Mouse (Mus musculus): ENCODE measurements at regions not wholly inside any gene's neighbourhood (a gene's known extent, or its start where the extent isn't known, plus 50 kb on each side); places are given as distances from the start of the nearest gene placed in this dataset.

DNA sequence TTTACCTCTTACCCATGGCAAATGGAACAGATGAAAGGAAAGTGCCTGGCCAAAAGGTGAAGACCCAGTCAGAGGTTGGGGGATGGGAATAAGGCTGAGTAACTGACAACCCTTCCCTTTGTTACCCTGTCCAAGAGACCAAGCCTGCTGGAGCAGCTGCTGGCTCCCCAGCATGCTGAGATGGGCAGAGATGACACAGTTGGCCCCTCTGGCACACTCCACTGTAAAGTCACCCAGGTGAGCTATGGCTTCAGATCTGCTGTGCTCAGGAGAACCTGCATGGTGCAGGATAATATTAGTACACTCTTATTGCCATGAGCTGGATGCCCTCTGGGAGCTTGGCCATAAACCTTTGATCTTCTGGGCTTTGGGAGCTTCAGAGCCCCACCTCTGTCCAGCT, 100.3 kb downstream of the Cbln1 start:
- Histone ChIP-seq H3K9ac (ENCODE audit: low read depth, low read length) (no peak overlapping the region), H3K4me2 (no peak overlapping the region), H3K4me1 (ENCODE audit: control insufficient read depth, insufficient read depth, low read length) (no peaks in the 10 kb centered on the region), H3K36me3 (ENCODE audit: control insufficient read depth, insufficient read depth, low read length) (no peaks in the 10 kb centered on the region), H3K4me3 (ENCODE audit: low read depth, low read length) (no peak overlapping the region), H3K27me3 (ENCODE audit: control insufficient read depth, insufficient read depth, low read length) (no peaks in the 10 kb centered on the region), H3K27ac (ENCODE audit: low read depth, low read length) (no peak overlapping the region), H3K9me3 (replicated peaks; ENCODE audit: control insufficient read depth, low read length) (no peaks in the 10 kb centered on the region)
- no peak for ATAC-seq (replicated peaks; ENCODE audit: insufficient number of reproducible peaks, low FRiP score, low TSS enrichment)

DNA sequence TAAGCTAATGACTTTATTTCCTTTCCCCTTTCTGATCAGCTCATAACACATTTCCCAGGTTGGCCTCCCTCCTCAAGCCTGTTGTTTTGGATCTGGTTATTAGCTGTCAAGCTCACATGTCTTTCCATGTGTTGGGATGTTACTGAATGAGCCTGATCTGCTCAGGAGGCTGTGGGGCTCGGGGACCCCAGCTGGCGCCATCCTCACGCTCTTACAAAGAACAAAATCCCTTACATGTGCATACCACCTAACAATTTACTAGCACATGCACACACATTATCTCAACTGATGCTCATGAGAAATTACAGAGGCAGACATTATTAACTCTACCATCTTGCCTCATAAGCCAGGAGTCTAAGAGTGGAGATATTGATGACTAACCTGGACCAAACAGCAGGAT, 102.2 kb downstream of the Cbln1 start:
- Histone ChIP-seq H3K4me1 (ENCODE audit: control insufficient read depth, insufficient read depth, low read length) (no peaks in the 10 kb centered on the region), H3K4me2 (no peak overlapping the region), H3K36me3 (ENCODE audit: control insufficient read depth, insufficient read depth, low read length) (no peaks in the 10 kb centered on the region), H3K27me3 (ENCODE audit: control insufficient read depth, insufficient read depth, low read length) (no peaks in the 10 kb centered on the region), H3K9ac (ENCODE audit: low read depth, low read length) (no peak overlapping the region), H3K9me3 (replicated peaks; ENCODE audit: control insufficient read depth, low read length) (no peaks in the 10 kb centered on the region), H3K4me3 (ENCODE audit: low read depth, low read length) (no peak overlapping the region), H3K27ac (ENCODE audit: low read depth, low read length) (no peak overlapping the region)
- 82% methylated on average over 3 of the region's 3 CpGs for WGBS (ENCODE audit: insufficient replicate concordance)
- no peak for ATAC-seq (replicated peaks; ENCODE audit: insufficient number of reproducible peaks, low FRiP score, low TSS enrichment)

DNA sequence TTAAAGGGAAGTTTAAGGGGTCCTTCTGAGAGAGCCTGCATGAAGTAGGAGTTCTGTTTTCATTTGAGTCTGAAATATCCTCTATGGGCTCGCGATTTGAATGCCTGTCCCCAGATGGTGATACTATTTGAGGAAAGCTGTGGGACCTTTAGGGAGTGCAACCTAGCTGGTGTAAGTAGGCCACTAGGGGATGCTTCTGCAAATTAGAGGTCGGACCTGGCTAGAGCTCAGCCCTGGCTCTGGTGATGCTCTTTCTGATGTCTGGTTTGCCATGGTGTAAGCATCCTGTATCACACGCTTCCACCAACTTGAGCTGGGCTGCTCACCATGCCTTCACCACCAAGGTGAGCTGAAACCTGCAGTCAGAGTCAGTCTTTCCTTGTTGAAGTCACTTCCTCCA, 121.9 kb downstream of the Cbln1 start:
- H3K9me3 ChIP-seq (replicated peaks; ENCODE audit: control insufficient read depth, low read length) = no peaks in the 10 kb centered on the region
- no peak overlapping the region for H3K4me2 ChIP-seq
- H3K36me3 ChIP-seq (ENCODE audit: control insufficient read depth, insufficient read depth, low read length) = no peaks in the 10 kb centered on the region
- H3K27ac ChIP-seq (ENCODE audit: low read depth, low read length) = no peak overlapping the region
- no peaks in the 10 kb centered on the region for H3K4me1 ChIP-seq (ENCODE audit: control insufficient read depth, insufficient read depth, low read length)
- WGBS (ENCODE audit: insufficient replicate concordance) = 69% methylated on average over 4 of the region's 4 CpGs
- H3K27me3 ChIP-seq (ENCODE audit: control insufficient read depth, insufficient read depth, low read length) = no peaks in the 10 kb centered on the region
- no peak overlapping the region for H3K9ac ChIP-seq (ENCODE audit: low read depth, low read length)
- no peak overlapping the region for H3K4me3 ChIP-seq (ENCODE audit: low read depth, low read length)
- ATAC-seq (replicated peaks; ENCODE audit: insufficient number of reproducible peaks, low FRiP score, low TSS enrichment) = no peak

DNA sequence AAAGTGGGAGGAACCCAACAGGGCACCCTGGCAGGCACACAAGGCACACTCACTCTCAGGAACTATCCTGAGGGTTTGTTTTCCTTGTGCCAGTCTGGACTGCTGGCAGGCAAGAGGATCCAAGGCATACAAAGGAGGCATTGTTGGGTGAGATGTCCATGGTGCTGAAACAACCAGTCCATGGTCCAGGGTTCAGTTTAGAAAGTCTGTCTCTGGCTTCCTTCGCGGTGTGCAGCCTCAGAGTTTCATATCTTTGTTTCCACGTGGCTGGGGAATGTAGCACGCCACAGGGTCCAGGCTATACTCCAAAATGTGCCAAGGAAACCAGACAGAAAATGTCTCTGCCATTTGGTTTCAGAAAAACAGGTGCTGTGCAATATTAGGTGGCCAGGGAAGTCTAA, 122.6 kb downstream of the Cbln1 start:
- Histone ChIP-seq H3K9ac (ENCODE audit: low read depth, low read length) (no peak overlapping the region), H3K9me3 (replicated peaks; ENCODE audit: control insufficient read depth, low read length) (no peaks in the 10 kb centered on the region), H3K4me3 (ENCODE audit: low read depth, low read length) (no peak overlapping the region), H3K27ac (ENCODE audit: low read depth, low read length) (no peak overlapping the region), H3K4me1 (ENCODE audit: control insufficient read depth, insufficient read depth, low read length) (no peaks in the 10 kb centered on the region), H3K36me3 (ENCODE audit: control insufficient read depth, insufficient read depth, low read length) (no peaks in the 10 kb centered on the region), H3K4me2 (no peak overlapping the region), H3K27me3 (ENCODE audit: control insufficient read depth, insufficient read depth, low read length) (no peaks in the 10 kb centered on the region)
- 48% methylated on average over 4 of the region's 4 CpGs for WGBS (ENCODE audit: insufficient replicate concordance)
- no peak for ATAC-seq (replicated peaks; ENCODE audit: insufficient number of reproducible peaks, low FRiP score, low TSS enrichment)

DNA sequence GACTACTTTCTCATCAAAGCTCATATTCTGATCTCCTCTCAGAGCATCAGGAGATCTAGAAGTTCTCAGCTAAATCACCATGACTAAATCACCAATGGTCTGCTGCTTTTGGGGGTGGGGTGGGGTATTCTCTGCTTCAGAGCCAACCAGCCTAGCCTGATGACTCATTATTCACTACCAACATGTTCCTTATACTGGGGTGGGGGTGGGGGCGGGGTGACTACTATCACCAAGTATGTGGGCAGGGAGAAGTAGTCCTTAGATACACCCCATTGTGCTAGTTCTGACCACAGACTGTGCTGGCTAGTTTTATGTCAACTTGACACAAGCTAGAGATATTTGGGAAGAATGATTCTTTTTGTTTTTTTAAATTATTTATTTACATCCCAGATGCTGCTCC, 143.0 kb downstream of the Cbln1 start:
- Histone ChIP-seq H3K9ac (ENCODE audit: low read depth, low read length) (no peak overlapping the region), H3K27ac (ENCODE audit: low read depth, low read length) (no peak overlapping the region), H3K9me3 (replicated peaks; ENCODE audit: control insufficient read depth, low read length) (no peaks in the 10 kb centered on the region), H3K27me3 (ENCODE audit: control insufficient read depth, insufficient read depth, low read length) (no peaks in the 10 kb centered on the region), H3K4me3 (ENCODE audit: low read depth, low read length) (no peak overlapping the region), H3K36me3 (ENCODE audit: control insufficient read depth, insufficient read depth, low read length) (no peaks in the 10 kb centered on the region), H3K4me1 (ENCODE audit: control insufficient read depth, insufficient read depth, low read length) (no peaks in the 10 kb centered on the region), H3K4me2 (no peak overlapping the region)
- 84% methylated on average over 1 of the region's 1 CpGs for WGBS (ENCODE audit: insufficient replicate concordance)
- ATAC-seq (replicated peaks; ENCODE audit: insufficient number of reproducible peaks, low FRiP score, low TSS enrichment) = no peak

DNA sequence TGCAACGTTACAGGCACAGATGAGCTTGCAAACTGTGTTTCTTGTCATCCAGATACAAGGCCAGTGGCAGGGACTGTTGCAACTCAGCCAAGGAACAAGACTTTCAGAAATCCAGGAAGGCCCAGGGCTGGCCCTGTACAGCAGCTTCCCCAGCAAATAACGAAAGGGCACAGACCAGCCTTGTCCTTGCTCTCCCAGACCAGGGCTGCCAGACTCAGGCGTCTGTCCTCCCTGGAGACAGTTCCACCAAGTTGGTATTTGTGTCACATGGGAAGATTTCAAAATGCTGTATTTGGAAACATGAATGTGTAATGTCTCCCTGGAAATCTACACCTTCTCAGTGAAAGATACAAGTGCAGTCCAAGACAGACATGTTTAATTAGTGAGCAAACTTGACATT, 157.8 kb downstream of the Cbln1 start:
- no peaks in the 10 kb centered on the region for H3K4me1 ChIP-seq (ENCODE audit: control insufficient read depth, insufficient read depth, low read length)
- no peaks in the 10 kb centered on the region for H3K9me3 ChIP-seq (replicated peaks; ENCODE audit: control insufficient read depth, low read length)
- H3K27ac ChIP-seq (ENCODE audit: low read depth, low read length) = no peak overlapping the region
- ATAC-seq (replicated peaks; ENCODE audit: insufficient number of reproducible peaks, low FRiP score, low TSS enrichment) = no peak
- no peaks in the 10 kb centered on the region for H3K27me3 ChIP-seq (ENCODE audit: control insufficient read depth, insufficient read depth, low read length)
- no peak overlapping the region for H3K9ac ChIP-seq (ENCODE audit: low read depth, low read length)
- no peaks in the 10 kb centered on the region for H3K36me3 ChIP-seq (ENCODE audit: control insufficient read depth, insufficient read depth, low read length)
- no peak overlapping the region for H3K4me3 ChIP-seq (ENCODE audit: low read depth, low read length)
- H3K4me2 ChIP-seq = no peak overlapping the region
- 62% methylated on average over 3 of the region's 3 CpGs for WGBS (ENCODE audit: insufficient replicate concordance)

DNA sequence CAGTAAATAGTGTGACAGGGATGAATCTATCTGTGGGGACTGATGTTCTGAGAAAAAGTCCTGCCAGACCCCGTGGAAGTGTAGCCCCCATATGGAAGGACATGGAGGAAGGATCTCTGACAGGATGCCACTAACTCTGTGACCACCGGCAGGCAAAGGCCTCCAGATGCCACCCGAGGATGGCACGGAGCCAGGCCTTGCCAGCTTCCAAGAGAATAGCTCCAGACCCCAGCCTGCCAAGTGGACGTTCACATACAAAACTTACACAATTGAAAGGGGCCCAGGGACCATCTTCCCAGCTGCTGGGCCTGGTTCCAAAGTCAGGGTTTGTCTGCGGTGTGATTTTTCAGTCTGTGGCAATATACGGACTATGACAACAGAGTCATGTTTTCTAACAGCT, 161.1 kb downstream of the Cbln1 start:
- H3K9me3 ChIP-seq (replicated peaks; ENCODE audit: control insufficient read depth, low read length) = no peaks in the 10 kb centered on the region
- H3K4me1 ChIP-seq (ENCODE audit: control insufficient read depth, insufficient read depth, low read length) = no peaks in the 10 kb centered on the region
- no peak overlapping the region for H3K9ac ChIP-seq (ENCODE audit: low read depth, low read length)
- no peak for ATAC-seq (replicated peaks; ENCODE audit: insufficient number of reproducible peaks, low FRiP score, low TSS enrichment)
- WGBS (ENCODE audit: insufficient replicate concordance) = 77% methylated on average over 7 of the region's 7 CpGs
- H3K36me3 ChIP-seq (ENCODE audit: control insufficient read depth, insufficient read depth, low read length) = no peaks in the 10 kb centered on the region
- H3K4me3 ChIP-seq (ENCODE audit: low read depth, low read length) = no peak overlapping the region
- H3K27me3 ChIP-seq (ENCODE audit: control insufficient read depth, insufficient read depth, low read length) = no peaks in the 10 kb centered on the region
- H3K4me2 ChIP-seq = no peak overlapping the region
- H3K27ac ChIP-seq (ENCODE audit: low read depth, low read length) = no peak overlapping the region

DNA sequence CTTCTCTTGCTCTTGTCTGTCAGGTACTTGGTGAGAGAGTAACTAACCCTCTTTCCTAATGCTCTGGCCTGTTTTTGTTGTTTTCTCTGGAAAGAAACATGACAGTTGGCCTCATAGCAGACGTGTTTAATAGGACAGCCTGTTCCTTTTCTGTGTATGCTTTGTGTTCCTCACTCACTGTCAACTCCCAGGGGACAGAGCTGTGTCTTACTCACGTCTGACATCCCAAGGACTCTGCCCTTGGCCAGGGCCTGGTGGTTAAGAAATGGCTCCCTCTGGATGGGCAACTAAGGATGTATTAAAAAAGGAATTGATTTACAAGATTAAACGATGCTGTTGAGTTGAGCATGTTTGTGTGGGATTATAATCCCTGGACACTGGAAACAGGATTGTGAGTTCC, 164.1 kb downstream of the Cbln1 start:
- no peak for ATAC-seq (replicated peaks; ENCODE audit: insufficient number of reproducible peaks, low FRiP score, low TSS enrichment)
- Histone ChIP-seq H3K27ac (ENCODE audit: low read depth, low read length) (no peak overlapping the region), H3K36me3 (ENCODE audit: control insufficient read depth, insufficient read depth, low read length) (no peaks in the 10 kb centered on the region), H3K9me3 (replicated peaks; ENCODE audit: control insufficient read depth, low read length) (no peaks in the 10 kb centered on the region), H3K9ac (ENCODE audit: low read depth, low read length) (no peak overlapping the region), H3K27me3 (ENCODE audit: control insufficient read depth, insufficient read depth, low read length) (no peaks in the 10 kb centered on the region), H3K4me2 (no peak overlapping the region), H3K4me1 (ENCODE audit: control insufficient read depth, insufficient read depth, low read length) (no peaks in the 10 kb centered on the region), H3K4me3 (ENCODE audit: low read depth, low read length) (no peak overlapping the region)
- 70% methylated on average over 3 of the region's 3 CpGs for WGBS (ENCODE audit: insufficient replicate concordance)

DNA sequence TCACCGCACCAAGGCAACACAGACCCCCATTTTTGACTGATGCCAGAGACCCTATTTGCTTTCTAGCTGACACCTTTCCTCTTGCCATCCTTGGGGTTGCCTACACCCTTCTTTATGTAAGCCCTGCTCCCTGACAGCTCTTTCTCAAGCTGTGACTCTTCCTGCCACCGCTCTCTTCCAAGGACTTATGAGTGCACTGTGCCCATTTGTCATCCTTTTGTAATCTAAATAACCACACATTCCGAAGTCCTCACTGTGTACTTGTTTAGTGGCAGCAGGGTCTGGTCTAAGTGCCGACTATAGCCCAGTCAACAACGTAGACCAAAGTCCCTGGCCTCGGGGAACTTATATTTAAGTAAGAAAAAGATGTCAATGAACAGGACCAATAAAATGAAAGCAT, 167.4 kb downstream of the Cbln1 start:
- Histone ChIP-seq H3K36me3 (ENCODE audit: control insufficient read depth, insufficient read depth, low read length) (no peaks in the 10 kb centered on the region), H3K9ac (ENCODE audit: low read depth, low read length) (no peak overlapping the region), H3K4me2 (no peak overlapping the region), H3K27ac (ENCODE audit: low read depth, low read length) (no peak overlapping the region), H3K4me3 (ENCODE audit: low read depth, low read length) (no peak overlapping the region), H3K27me3 (ENCODE audit: control insufficient read depth, insufficient read depth, low read length) (no peaks in the 10 kb centered on the region), H3K4me1 (ENCODE audit: control insufficient read depth, insufficient read depth, low read length) (no peaks in the 10 kb centered on the region), H3K9me3 (replicated peaks; ENCODE audit: control insufficient read depth, low read length) (no peaks in the 10 kb centered on the region)
- no peak for ATAC-seq (replicated peaks; ENCODE audit: insufficient number of reproducible peaks, low FRiP score, low TSS enrichment)
- 83% methylated on average over 6 of the region's 6 CpGs for WGBS (ENCODE audit: insufficient replicate concordance)

All from heart, embryonic 11.5 days (tissue).